Mouse (Mus musculus) lung, embryonic 16.5 days (tissue): Measurements from ENCODE around the gene Tcf7l2. TPM values are rescaled to one million over a fixed set of nuclear protein-coding genes. Genes with fewer than 3 reads are reported as not detected.

ENCODE experiments used
- ATAC-seq: fragments of 200-750 bp; cut with Nextera tagmentation; 2 replicates; pipeline ENCODE4 v1.8.0; 2017; ENCODE audit warnings: low read depth, mild to moderate bottlenecking, moderate library complexity
- H3K27ac ChIP-seq: fragments of 300-500 bp; sonication (generic); 2 replicates; pipeline ENCODE4 v1.5.1; 2014; ENCODE audit warnings: mild to moderate bottlenecking, control low read depth, low read length
- H3K27me3 ChIP-seq: fragments of 300-500 bp; sonication (generic); 2 replicates; pipeline ENCODE4 v1.6.1; 2014; ENCODE audit warnings: low read depth, low read length, mixed read lengths; ENCODE audit not compliant: control insufficient read depth, insufficient read depth
- H3K36me3 ChIP-seq: fragments of 300-500 bp; sonication (generic); 2 replicates; pipeline ENCODE4 v1.6.1; 2014; ENCODE audit warnings: low read length; ENCODE audit not compliant: control insufficient read depth, insufficient read depth
- H3K4me1 ChIP-seq: fragments of 300-500 bp; sonication (generic); replicated peaks from 2 replicates; pipeline ENCODE4 v1.6.1; 2014; ENCODE audit warnings: low read length, mixed read lengths; ENCODE audit not compliant: control insufficient read depth, insufficient read depth
- H3K4me2 ChIP-seq: fragments of 300-500 bp; sonication (generic); 2 replicates; pipeline ENCODE4 v1.6.1; 2014; ENCODE audit warnings: low read depth, low read length, control low read depth
- H3K4me3 ChIP-seq: fragments of 300-500 bp; sonication (generic); 2 replicates; pipeline ENCODE4 v1.5.1; 2014; ENCODE audit warnings: mild to moderate bottlenecking, low read length, control low read depth
- H3K9ac ChIP-seq: fragments of 300-500 bp; sonication (generic); 2 replicates; pipeline ENCODE4 v1.6.1; 2014; ENCODE audit warnings: low read length, control low read depth
- H3K9me3 ChIP-seq: fragments of 300-500 bp; sonication (generic); 2 replicates; pipeline ENCODE4 v1.6.1; 2016; ENCODE audit warnings: low read length; ENCODE audit not compliant: control insufficient read depth
- WGBS: fragments of 180-500 bp; shearing (Covaris S2); extraction: QIAGEN DNeasy Blood & Tissue Kit; methylation state at CpG from one replicate; pipeline ENCODE4 v1.1.7; 2014; 5-methylcytosine and 5-hydroxymethylcytosine counted together
- polyA plus RNA-seq: library from polyadenylated mRNA; unstranded; fragments of >200 nt; fragmentation: Nextera tagmentation; extraction: Ambion mirVana; gene quantifications from 2 replicates; pipeline ENCODE4 v1.2.1, GENCODE M21; 2015

Gene Tcf7l2
- polyA plus RNA-seq, 1 experiment from 2014 or later = 50.7 TPM

GRCm38 (mm10) chr19:55719524-55720408 lies 21.9 kb upstream of the Tcf7l2 start:
- Histone ChIP-seq H3K27me3 (no peaks in the 10 kb centered on the region), H3K4me1 (no peaks in the 10 kb centered on the region), H3K27ac (no peak overlapping the region), H3K9ac (no peak overlapping the region), H3K4me3 (no peak overlapping the region), H3K4me2 (no peak overlapping the region), H3K36me3 (no peaks in the 10 kb centered on the region), H3K9me3 (no peaks in the 10 kb centered on the region)
- WGBS = 75% methylated on average over 20 of the region's 20 CpGs
- no peak for ATAC-seq

- Histone ChIP-seq H3K4me1 (no peaks in the 10 kb centered on the region), H3K4me2 (no peak overlapping the region), H3K27me3 (no peaks in the 10 kb centered on the region), H3K4me3 (no peak overlapping the region), H3K36me3 (no peaks in the 10 kb centered on the region), H3K9ac (no peak overlapping the region), H3K9me3 (no peaks in the 10 kb centered on the region), H3K27ac (no peak overlapping the region)
- ATAC-seq = no peak
- 63% methylated on average over 16 of the region's 16 CpGs for WGBS
Measured at GRCm38 (mm10) chr19:55720409-55721092, 21.1 kb upstream of the Tcf7l2 start.

DNA sequence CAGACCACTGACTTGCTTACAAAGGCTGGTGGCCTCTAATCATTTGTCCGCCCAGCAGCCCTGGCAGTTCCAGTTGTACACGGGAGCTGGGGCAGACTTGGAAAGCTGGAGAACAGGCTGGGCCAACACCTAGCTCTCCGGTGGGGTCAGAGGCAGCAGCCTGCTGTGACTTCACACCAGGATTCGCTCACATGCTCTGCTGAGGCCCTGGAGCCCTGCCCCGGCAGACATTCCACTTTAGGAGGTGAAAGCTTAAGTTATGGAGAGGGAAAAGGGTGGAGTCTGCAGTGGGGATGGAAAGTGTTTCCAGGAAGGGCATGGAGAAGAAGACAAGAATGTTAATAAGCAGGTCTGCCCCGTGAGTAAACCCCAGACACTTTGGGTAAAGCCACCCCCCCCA lies 19.2 kb upstream of the Tcf7l2 start:
- Histone ChIP-seq H3K27me3 (no peaks in the 10 kb centered on the region), H3K9ac (no peak overlapping the region), H3K9me3 (no peaks in the 10 kb centered on the region), H3K4me1 (no peaks in the 10 kb centered on the region), H3K4me2 (no peak overlapping the region), H3K27ac (no peak overlapping the region), H3K36me3 (no peaks in the 10 kb centered on the region), H3K4me3 (no peak overlapping the region)
- ATAC-seq = no peak
- 19% methylated on average over 6 of the region's 6 CpGs for WGBS

- Histone ChIP-seq H3K9me3 (no peaks in the 10 kb centered on the region), H3K9ac (no peak overlapping the region), H3K4me3 (no peak overlapping the region), H3K4me1 (no peaks in the 10 kb centered on the region), H3K4me2 (no peak overlapping the region), H3K27me3 (no peaks in the 10 kb centered on the region), H3K36me3 (no peaks in the 10 kb centered on the region), H3K27ac (no peak overlapping the region)
- WGBS = 79% methylated on average over 8 of the region's 8 CpGs
- no peak for ATAC-seq
Measured at GRCm38 (mm10) chr19:55729376-55729775, 12.2 kb upstream of the Tcf7l2 start.

DNA sequence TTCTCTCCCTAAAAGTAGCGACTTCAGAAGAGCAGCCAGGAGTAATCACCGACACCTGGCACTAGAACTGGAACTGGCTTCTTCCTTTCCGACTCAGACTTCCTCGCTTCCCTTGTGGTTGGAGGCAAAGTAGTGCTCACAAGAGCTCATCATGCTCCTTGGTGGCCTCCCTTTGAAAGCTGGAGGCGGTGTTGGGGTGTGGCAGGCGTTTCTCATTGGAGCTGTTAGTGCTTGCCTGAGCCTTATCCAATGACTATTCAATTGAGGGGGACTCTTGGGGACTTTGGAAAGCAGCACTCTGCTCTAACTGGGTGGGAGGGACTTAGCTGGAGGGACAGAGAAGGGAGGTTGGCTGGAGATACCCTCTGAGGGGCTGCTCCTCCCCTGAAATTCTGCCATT lies 9.1 kb upstream of the Tcf7l2 start:
- 47% methylated on average over 6 of the region's 6 CpGs for WGBS
- Histone ChIP-seq H3K27ac (no peak overlapping the region), H3K4me3 (no peak overlapping the region), H3K4me1 (no peaks in the 10 kb centered on the region), H3K9ac (no peak overlapping the region), H3K9me3 (no peaks in the 10 kb centered on the region), H3K4me2 (no peak overlapping the region), H3K36me3 (no peaks in the 10 kb centered on the region), H3K27me3 (no peaks in the 10 kb centered on the region)
- no peak for ATAC-seq

- H3K4me2 ChIP-seq = no peak overlapping the region
- ATAC-seq = no peak
- no peak overlapping the region for H3K4me3 ChIP-seq
- no peaks in the 10 kb centered on the region for H3K9me3 ChIP-seq
- H3K9ac ChIP-seq = no peak overlapping the region
- H3K27me3 ChIP-seq = no peaks in the 10 kb centered on the region
- H3K4me1 ChIP-seq = no peaks in the 10 kb centered on the region
- no peak overlapping the region for H3K27ac ChIP-seq
- H3K36me3 ChIP-seq = no peaks in the 10 kb centered on the region
- WGBS = 57% methylated on average over 3 of the region's 3 CpGs
Measured at GRCm38 (mm10) chr19:55732994-55733393, 8.6 kb upstream of the Tcf7l2 start.

GRCm38 (mm10) chr19:55736016-55736415 lies 5.6 kb upstream of the Tcf7l2 start:
- Histone ChIP-seq H3K27me3 (no peaks in the 10 kb centered on the region), H3K9me3 (no peaks in the 10 kb centered on the region), H3K36me3 (no peaks in the 10 kb centered on the region), H3K9ac (no peak overlapping the region), H3K4me3 (no peak overlapping the region), H3K4me1 (0 out of 2 replicates have a peak, but pooled peaks cover 2% of the 10 kb centered on the region), H3K27ac (no peak overlapping the region), H3K4me2 (no peak overlapping the region)
- WGBS = 52% methylated on average over 6 of the region's 6 CpGs
- ATAC-seq = no peak

DNA sequence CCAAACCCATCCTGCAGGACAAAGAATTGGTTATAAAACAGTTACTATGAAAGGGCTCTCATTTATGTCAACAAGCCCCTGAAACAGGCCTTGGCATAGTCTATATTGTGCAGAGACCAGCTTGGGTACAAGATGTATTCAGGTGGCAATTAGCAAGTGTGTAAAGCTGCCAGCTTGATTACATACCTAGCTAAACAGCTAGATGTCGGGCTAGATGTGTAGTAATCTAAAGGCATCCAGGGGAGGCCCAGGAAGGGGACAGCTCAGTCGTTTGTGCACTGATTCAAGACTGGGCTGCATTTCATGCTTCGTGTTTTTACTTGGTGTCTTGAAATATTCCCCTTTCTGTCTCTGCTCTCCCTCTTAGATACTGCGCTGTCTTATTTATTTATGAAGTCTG lies 1.9 kb upstream of the Tcf7l2 start:
- 46% methylated on average over 4 of the region's 4 CpGs for WGBS
- Histone ChIP-seq H3K27ac (no peak overlapping the region), H3K9ac (no peak overlapping the region)

GRCm38 (mm10) chr19:55740753-55741438 lies 724 bp upstream of the Tcf7l2 start:
- H3K27me3 ChIP-seq = no peaks in the 10 kb centered on the region
- ATAC-seq = no peak
- H3K27ac ChIP-seq = peak overlapping the region; percentile 87
- H3K9ac ChIP-seq = peak overlapping the region; percentile 82
- peak overlapping the region; percentile 66 for H3K4me3 ChIP-seq
- no peaks in the 10 kb centered on the region for H3K36me3 ChIP-seq
- WGBS = 9% methylated on average over 10 of the region's 10 CpGs
- no peaks in the 10 kb centered on the region for H3K9me3 ChIP-seq
- peaks cover 14% of the 10 kb centered on the region for H3K4me1 ChIP-seq
- peak overlapping the region; percentile 72 for H3K4me2 ChIP-seq

More for the DNA sequence above, 1.9 kb upstream of the Tcf7l2 start:
- Histone ChIP-seq H3K36me3 (no peaks in the 10 kb centered on the region), H3K4me1 (0 out of 2 replicates have a peak, but pooled peaks cover 5% of the 10 kb centered on the region), H3K9me3 (no peaks in the 10 kb centered on the region), H3K27me3 (no peaks in the 10 kb centered on the region), H3K4me2 (no peak overlapping the region), H3K4me3 (no peak overlapping the region)
- no peak for ATAC-seq
